Mouse (Mus musculus): ENCODE measurements at regions not wholly inside any gene's neighbourhood (a gene's known extent, or its start where the extent isn't known, plus 50 kb on each side); places are given as distances from the start of the nearest gene placed in this dataset.

DNA sequence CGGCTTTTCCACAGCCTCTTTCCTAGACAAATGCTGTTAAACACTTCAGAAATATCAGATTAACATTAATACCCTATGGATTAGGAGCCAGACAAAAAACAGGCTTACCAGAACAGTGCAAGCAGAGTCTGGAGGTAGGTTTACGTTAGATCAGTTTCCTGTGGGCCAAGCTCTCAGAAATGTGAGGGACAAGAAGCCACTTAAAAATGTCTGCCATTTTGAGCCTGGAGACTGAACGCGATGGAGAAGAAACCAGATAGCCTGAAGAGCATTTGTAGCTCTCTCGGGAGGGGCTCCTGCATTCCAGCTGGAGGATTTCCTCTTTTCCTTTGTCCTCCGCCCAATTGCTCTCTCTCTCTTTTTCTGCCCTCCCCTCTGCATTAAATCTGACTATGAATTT is 239.1 kb upstream of the Sp4 start:
- DNase-seq (ENCODE audit: low read depth): no peak

DNA sequence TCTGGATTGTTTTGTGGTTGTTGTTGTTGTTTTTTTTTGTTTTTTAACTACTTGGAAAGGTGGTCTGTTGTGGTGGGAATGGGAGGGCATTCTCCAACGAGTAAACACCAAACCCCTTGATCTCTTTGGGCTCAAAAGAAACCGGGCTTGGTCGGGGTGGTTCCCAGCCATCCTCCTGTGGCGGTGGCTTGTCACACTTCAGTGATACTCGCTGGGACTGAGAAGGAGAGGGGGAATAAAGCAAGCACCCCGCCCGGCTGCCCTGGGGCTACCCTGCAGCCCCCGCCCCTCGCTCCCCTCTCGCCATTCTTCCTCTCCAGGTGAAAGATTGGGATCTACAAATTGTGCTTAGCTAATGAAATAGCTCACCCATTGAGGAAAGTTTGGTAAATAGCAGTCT is 229.3 kb upstream of the Sp4 start:
- no peak for DNase-seq (ENCODE audit: low read depth)

- no peak for DNase-seq (ENCODE audit: low read depth)
Observed at GRCm38 (mm10) chr12:118529428-118530361, 228.5 kb upstream of the Sp4 start.

DNA sequence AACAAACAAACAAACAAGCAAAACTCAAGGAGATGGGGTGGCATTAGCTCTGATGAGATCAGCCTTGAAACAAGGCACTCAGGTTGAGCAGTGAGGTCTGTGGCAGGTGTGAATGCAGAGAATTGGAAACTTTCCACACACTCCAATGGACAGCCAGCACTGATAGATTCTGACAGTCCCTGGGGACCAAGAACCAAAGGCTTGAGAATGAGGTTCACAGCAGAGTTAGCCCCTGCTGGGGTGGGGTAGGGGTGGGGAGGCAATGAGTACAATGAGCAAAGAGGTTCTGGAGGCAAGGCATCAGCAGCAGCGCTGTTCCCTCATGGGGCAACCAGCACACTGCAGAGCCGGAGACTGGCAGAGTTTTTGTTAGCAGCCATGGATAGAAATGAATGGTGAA is 220.5 kb upstream of the Sp4 start:
- DNase-seq (ENCODE audit: low read depth): no peak

DNA sequence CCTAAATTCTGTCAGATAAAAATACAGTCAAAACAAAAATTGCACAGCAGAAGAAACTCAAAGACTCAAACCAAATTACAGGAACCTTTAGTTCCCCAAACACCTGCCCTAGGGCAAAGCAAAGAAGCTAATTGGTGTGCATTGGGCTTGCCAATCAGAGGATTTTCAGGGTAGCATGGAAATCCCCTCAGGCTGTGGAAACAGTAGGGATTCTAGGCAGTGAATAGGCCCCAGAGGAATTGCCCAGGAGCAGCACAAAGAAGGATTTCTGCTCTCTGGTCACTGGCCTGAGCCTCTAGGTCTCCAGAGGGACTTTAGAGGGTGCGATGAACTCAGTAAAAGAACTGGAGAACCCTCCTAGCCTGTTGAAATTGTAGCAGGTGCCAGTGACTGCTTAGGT is 220.1 kb upstream of the Sp4 start:
- no peak for DNase-seq (ENCODE audit: low read depth)

DNA sequence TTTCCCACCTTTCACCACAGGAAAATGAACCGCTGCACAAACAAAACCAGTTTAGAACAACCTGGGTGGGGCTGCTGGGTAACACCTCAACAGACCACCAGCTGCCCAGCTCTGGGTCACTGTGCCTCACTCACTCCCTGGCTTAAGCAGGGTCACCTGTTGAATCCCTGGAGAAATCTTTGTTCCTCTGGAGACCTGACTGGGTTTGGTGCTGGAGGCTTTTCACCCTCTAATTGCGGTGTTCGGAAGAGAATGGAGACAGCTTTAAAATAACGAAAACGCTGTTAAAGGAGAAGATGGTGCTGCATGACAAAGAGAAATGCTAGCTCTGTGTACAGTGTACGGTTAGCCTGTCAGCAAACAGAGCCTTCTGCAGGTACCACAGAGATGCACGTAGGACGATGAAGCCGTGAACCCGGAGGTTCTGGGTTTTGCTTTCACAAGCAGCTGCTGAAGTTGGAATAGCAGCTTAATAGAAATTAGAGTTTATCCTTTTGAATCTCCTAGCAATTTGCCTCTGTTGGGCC is 218.6 kb upstream of the Sp4 start:
- DNase-seq (ENCODE audit: low read depth): no peak

GRCm38 (mm10) chr12:118510989-118511388 is 209.7 kb upstream of the Sp4 start:
- DNase-seq (ENCODE audit: low read depth): no peak

GRCm38 (mm10) chr12:118508972-118509917 is 208.0 kb upstream of the Sp4 start:
- DNase-seq (ENCODE audit: low read depth): no peak

- no peak for DNase-seq (ENCODE audit: low read depth)
Observed at GRCm38 (mm10) chr12:118500392-118500791, 199.2 kb upstream of the Sp4 start.

- no peak for DNase-seq (ENCODE audit: low read depth)
Observed at GRCm38 (mm10) chr12:118488038-118488437, 186.8 kb upstream of the Sp4 start.

DNA sequence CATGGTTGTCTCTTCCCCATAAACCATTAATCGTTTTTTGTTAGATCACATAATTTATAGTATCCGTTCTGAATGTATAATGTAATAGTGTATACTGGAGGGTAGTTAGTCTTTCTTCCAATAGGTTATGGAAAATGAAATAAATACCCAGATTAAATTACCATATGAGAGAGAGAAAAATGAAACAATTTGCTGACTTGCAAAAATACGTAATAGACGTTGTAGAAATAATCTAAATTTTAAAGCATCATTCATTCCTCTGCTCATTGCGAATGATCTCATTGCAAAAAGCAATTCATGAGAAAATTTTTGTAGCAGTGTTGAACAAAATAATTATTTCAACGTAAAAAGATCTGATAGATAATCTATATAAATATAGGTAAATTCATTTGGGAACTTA is 185.2 kb upstream of the Sp4 start:
- no peak for DNase-seq (ENCODE audit: low read depth)

DNA sequence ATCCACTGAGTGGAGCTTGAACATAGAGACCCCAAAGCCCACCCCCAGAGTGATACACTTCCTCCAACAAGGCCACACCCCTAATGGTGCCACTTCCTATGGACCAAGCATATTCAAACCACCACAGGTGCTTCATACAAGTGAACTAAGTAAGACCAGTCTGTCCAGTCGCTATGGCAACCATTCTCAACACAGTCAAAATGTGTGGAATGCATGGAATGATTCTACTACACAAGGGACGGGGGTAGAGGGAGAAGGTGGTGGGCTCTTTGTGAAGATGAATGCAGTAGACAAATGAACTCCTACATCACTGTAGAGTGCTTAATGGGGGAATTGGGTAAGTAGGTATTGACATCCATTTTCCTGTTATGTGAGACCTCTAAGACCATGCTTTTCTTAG is 180.1 kb upstream of the Sp4 start:
- DNase-seq (ENCODE audit: low read depth): no peak

DNA sequence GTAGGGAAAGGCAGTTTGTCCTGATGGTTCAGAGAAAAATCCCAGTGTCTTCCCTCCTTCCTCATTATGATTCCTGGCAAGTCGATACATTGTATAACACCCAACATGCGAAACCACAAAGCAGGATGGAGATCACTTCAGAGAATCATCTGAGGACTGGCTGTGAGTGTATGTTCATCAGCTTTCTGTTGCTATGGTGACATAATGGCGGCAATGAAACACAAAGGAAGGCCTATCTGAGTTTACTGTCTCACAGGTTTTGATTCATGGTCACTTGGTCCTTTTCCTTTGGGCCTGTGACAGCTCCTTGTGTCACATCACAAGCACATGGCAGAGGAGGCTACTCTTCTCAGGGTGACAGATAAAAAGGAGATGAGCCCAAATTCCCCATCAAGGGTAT is 173.5 kb upstream of the Sp4 start:
- no peak for DNase-seq (ENCODE audit: low read depth)

DNA sequence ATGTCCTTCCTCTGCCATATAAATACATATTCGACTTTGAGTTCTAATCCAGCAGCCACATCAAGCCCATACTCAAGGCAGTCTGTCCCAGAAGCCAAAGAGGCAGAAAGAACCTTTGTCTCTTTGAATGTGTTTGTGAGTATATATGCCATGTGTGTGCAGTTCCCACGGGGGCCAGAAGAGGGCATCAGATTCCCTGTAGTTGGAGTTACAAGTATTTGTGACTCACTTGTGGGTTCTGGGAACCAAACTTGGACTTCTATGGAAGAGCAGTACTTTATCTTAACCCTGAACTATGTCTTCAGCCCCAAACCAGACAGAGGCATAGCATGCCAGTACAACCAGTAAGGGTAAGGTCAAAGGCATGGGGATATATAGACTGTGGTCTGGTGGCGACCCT is 165.6 kb upstream of the Sp4 start:
- no peak for DNase-seq (ENCODE audit: low read depth)

GRCm38 (mm10) chr12:118457493-118458408 is 156.5 kb upstream of the Sp4 start:
- peak; percentile 5 for DNase-seq (ENCODE audit: low read depth)

- DNase-seq (ENCODE audit: low read depth): no peak
Observed at GRCm38 (mm10) chr12:118455609-118456008, 154.4 kb upstream of the Sp4 start.

DNA sequence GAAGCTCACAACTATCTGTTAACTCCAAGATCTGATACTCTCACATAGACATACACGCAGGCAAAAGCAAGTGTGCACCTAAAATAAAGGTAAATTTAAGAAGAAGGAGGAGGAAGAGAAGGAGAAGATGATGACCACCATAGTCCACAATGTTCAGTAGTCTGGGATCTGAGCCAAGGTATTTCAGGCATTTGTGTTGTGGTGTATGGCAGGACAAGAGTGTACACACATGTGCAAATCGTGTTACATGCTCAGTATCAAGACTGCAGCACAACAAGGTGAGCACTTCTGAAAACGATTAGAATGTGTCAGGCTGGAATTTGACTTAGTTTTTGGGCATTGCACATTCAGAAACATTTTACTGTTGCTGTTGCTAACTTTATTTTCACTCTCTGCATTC is 138.4 kb upstream of the Sp4 start:
- no peak for DNase-seq (ENCODE audit: low read depth)

DNA sequence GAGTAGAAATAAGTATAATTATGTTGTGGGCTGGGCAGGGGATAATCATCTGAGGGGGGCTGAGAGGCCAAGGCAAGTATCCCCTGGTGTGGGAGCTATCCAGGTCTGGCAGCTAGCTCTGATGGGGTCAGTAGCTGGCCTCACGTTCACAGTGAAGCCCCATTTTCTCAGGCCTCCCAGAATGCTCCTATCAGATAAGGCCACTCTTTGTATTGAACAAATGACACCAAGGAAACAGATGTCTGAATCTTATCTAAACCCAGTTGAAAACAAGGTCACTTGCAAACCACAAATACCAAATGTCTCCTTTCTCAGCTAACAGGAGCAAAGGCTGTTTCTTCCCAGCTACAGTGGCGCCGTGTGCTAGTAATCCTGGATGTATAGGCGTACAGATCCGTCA is 137.6 kb upstream of the Sp4 start:
- no peak for DNase-seq (ENCODE audit: low read depth)

- DNase-seq (ENCODE audit: low read depth): no peak
Observed at GRCm38 (mm10) chr12:118432703-118433102, 131.5 kb upstream of the Sp4 start.

- DNase-seq (ENCODE audit: low read depth): no peak
Observed at GRCm38 (mm10) chr12:118428384-118428783, 127.1 kb upstream of the Sp4 start.

DNA sequence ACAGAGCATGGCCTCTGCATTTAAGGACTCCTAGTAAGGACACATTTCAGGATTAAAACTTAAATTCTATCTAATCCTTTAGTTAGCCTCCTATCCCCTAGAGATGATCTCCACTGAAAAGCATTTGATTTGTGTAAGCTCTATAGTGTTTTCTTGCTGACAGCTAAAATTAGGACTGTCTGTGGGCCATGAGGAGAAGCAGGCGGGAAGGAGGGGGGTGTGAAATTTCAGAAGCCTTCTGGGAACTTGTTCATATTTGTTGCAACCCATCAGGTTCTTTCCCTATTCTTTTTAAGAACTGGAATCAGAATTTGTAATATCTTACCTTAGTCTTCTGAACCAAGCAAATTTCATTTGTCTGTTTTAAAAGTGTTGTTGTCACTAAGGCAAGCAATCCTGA is 114.7 kb upstream of the Sp4 start:
- no peak for DNase-seq (ENCODE audit: low read depth)

Measured in c-Kit-positive CD71-positive TER-119-negative erythroid progenitor cells, embryonic 14.5 days (primary cell).